Mouse (Mus musculus) heart, embryonic 14.5 days (tissue): ENCODE measurements around the gene Hnrnpr. TPM values are rescaled to one million over a fixed set of nuclear protein-coding genes. Genes with fewer than 3 reads are reported as not detected.
A peak's percentile ranks its signal among the peaks of the same experiment; 100 is the strongest.

ENCODE experiments used
- ATAC-seq: fragments of 200-750 bp; cut with Nextera tagmentation; 2 replicates; pipeline ENCODE4 v1.8.0; 2017; ENCODE audit warnings: low read depth, moderate TSS enrichment; ENCODE audit not compliant: insufficient number of reproducible peaks, insufficient read depth, low FRiP score
- H3K27ac ChIP-seq, 2 experiments: fragments of 200-500 bp in 1 of 2; fragments of 300-500 bp in 1 of 2; sonication (generic) in 1 of 2; replicated peaks in 1 of 2; 2 replicates each; pipeline ENCODE4 v1.5.1; 2012 to 2014; ENCODE audit warnings: low read depth in 2 of 2, low read length in 2 of 2, control low read depth in 1 of 2, mild to moderate bottlenecking in 1 of 2, mixed read lengths in 1 of 2; ENCODE audit not compliant: control insufficient read depth in 1 of 2, insufficient read depth in 1 of 2
- H3K27me3 ChIP-seq: fragments of 300-500 bp; sonication (generic); 2 replicates; pipeline ENCODE4 v1.6.1; 2014; ENCODE audit warnings: mild to moderate bottlenecking, low read length, control low read depth; ENCODE audit not compliant: control insufficient read depth, insufficient read depth
- H3K36me3 ChIP-seq: fragments of 300-500 bp; sonication (generic); 2 replicates; pipeline ENCODE4 v1.6.1; 2014; ENCODE audit warnings: mild to moderate bottlenecking, control low read depth, low read length, mixed read lengths; ENCODE audit not compliant: control insufficient read depth, insufficient read depth
- H3K4me1 ChIP-seq, 2 experiments: fragments of 200-500 bp in 1 of 2; fragments of 300-500 bp in 1 of 2; sonication (generic) in 1 of 2; 2 replicates each; pipeline ENCODE4 v1.6.1; 2012 to 2014; ENCODE audit warnings: low read length in 2 of 2, control low read depth in 1 of 2, mixed read lengths in 1 of 2; ENCODE audit not compliant: control insufficient read depth in 2 of 2, insufficient read depth in 2 of 2
- H3K4me2 ChIP-seq: fragments of 300-500 bp; sonication (generic); 2 replicates; pipeline ENCODE4 v1.6.1; 2014; ENCODE audit warnings: mild to moderate bottlenecking, low read length
- H3K4me3 ChIP-seq, 2 experiments: fragments of 200-500 bp in 1 of 2; fragments of 300-500 bp in 1 of 2; sonication (generic) in 1 of 2; 2 replicates each; pipeline ENCODE4 v1.5.1; 2012 to 2014; ENCODE audit warnings: low read length in 2 of 2, mild to moderate bottlenecking in 2 of 2, control low read depth in 1 of 2, low read depth in 1 of 2, moderate library complexity in 1 of 2; ENCODE audit not compliant: control insufficient read depth in 1 of 2, insufficient read depth in 1 of 2
- H3K9ac ChIP-seq: fragments of 300-500 bp; sonication (generic); 2 replicates; pipeline ENCODE4 v1.6.1; 2014; ENCODE audit warnings: mild to moderate bottlenecking, low read length
- H3K9me3 ChIP-seq: fragments of 300-500 bp; sonication (generic); 2 replicates; pipeline ENCODE4 v1.6.1; 2016; ENCODE audit warnings: low read length, control low read depth; ENCODE audit not compliant: control insufficient read depth
- WGBS: fragments of 180-500 bp; shearing (Covaris S2); extraction: QIAGEN DNeasy Blood & Tissue Kit; methylation state at CpG from one replicate; pipeline ENCODE4 v1.1.7; 2014; 5-methylcytosine and 5-hydroxymethylcytosine counted together
- polyA plus RNA-seq: library from polyadenylated mRNA; unstranded; fragments of >200 nt; fragmentation: Nextera tagmentation; extraction: Ambion mirVana; gene quantifications from 2 replicates; pipeline ENCODE4 v1.2.1, GENCODE M21; 2014

Hnrnpr gene
- polyA plus RNA-seq, 1 experiment from 2014 or later, result 88.8 TPM

DNA sequence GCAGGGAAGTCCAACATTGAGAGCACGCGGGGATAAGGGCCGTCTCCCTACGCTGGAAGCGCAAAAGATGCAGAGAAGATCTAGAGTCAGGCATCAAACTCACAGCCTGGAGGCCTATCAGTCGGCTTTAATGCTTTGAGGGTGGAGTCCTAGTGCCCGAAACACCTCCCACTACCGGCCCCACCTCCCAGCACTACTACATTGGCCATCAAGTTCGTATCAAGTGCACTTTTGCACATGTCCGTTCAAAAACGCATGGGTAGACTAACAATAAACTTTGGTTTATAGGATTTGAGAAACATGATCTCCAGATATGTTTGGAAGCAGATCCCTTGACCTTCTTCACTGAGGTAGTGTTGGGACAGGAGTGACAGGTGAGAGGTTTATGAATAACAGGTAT is 962 bp upstream of the Hnrnpr start:
- Histone ChIP-seq H3K9ac (peak overlapping the region; percentile 83), H3K9me3 (no peaks in the 10 kb centered on the region), H3K27ac (peak overlapping the region; percentile 81 to 93), H3K4me2 (peak overlapping the region; percentile 92), H3K27me3 (no peaks in the 10 kb centered on the region), H3K4me3 (peak overlapping the region; percentile 62 to 99), H3K36me3 (no peaks in the 10 kb centered on the region), H3K4me1 (peaks cover 6 to 31% of the 10 kb centered on the region in 2 experiments)
- WGBS, result 3% methylated on average over 11 of the region's 11 CpGs
- ATAC-seq, result no peak

DNA sequence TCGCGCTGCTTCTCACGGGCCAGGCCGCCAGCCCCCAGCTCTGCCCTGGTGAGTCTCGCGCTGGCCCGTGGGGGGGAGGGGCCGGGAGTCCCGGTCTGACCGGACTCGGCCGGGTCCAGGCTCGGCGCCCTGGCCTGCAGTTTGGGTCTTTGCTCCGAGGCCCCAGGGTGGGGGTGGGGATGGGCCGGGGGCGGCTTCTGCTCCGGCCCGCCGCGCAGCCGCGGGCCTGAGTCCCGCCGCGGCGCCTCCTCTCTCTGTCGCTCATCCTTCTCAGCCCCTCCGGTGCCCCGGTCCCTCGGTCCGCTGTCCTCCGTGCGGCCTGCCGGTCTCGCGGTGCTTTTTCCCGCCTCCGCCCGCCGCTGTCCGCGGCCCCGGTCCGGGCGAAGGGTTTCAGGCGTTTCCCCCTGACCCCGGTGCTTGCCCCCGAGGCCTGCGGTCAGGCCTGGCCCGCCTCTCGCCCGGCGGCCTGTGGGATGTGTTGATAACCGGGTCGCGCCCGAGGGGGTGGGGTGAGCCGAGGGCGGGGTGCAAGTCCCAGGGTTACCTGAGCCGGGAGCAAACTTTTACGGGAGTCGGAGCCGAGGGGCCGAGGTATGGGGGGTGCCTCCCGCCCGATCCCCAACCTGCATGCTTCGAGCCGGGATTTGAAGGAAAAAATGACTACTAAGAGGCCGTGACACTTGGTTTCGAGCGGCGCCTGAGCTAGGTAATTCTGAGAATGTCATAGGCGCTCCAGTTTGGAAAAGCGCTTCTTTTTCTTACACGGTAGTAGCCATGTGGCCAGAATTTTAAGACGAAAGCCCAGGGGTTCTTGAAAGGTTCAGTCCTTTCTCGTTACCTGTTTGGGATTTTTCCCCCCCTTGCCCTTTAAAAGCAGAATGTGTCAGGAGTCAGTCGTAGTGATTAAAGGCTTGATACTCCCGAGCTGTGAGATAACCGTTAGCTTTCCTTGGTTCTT is 579 bp downstream of the Hnrnpr start:
- H3K27me3 ChIP-seq, result no peaks in the 10 kb centered on the region
- peak overlapping the region; percentile 80 for H3K4me2 ChIP-seq
- peak overlapping the region; percentile 94 to 97 for H3K27ac ChIP-seq
- H3K4me1 ChIP-seq, result peaks cover 8 to 33% of the 10 kb centered on the region in 2 experiments
- peak overlapping the region; percentile 99 for H3K9ac ChIP-seq
- peaks cover 2% of the 10 kb centered on the region for H3K36me3 ChIP-seq
- peak; percentile 22; the same call in 1 of the 2 replicates for ATAC-seq
- WGBS, result under 1% methylated on average over 64 of the region's 81 CpGs
- H3K4me3 ChIP-seq, result peak overlapping the region; percentile 97 to 99
- H3K9me3 ChIP-seq, result no peaks in the 10 kb centered on the region

DNA sequence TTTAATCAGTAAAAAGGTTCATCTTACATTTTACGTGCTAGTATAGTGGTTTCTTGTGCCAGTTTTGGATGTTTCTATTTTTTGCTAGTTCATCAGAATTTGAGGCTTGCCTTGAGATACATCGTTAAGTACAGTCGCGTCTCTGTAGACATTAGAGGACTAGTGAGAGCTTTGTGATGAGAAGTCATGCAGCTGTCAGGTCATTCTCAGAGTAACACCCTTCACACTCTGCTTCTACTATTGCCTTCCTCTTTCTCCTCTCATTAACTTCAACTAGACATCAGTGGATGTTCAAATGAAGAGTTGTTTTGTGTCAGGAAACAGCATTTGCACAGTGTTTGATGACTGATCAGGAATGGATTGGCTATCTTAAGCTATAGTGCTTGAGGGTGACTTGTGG is 1.9 kb downstream of the Hnrnpr start:
- H3K27ac ChIP-seq, result no peak overlapping the region
- H3K4me3 ChIP-seq, result peak overlapping the region; percentile 6 to 99; a peak in 3 of 4 replicates
- ATAC-seq, result no peak
- WGBS, result 11% methylated on average over 4 of the region's 4 CpGs
- no peaks in the 10 kb centered on the region for H3K27me3 ChIP-seq
- no peaks in the 10 kb centered on the region for H3K9me3 ChIP-seq
- peak overlapping the region; percentile 99 for H3K9ac ChIP-seq
- H3K4me2 ChIP-seq, result peak overlapping the region; percentile 80
- peaks cover 15% of the 10 kb centered on the region for H3K36me3 ChIP-seq
- peaks cover 8 to 33% of the 10 kb centered on the region in 2 experiments for H3K4me1 ChIP-seq

DNA sequence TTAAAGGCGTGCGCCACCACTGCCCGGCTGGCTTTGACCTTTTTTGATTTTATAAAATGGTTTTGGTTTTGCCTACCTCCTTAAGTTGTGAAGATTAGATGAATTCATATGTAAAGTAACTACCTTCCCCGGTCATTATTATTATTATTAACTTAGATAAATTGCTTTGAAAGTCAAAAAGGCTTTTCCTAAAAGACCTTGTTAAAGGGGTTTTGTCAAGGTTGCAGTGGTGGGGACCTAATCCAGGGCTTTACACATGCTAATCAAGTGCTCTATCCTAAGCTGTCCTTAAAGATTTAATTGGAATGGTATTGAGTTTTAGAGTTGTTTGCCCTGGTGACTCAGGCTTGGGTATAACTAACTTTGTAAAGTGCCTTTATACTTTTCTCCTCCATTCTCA is 6.9 kb downstream of the Hnrnpr start:
- ATAC-seq, result no peak
- Histone ChIP-seq H3K4me2 (no peak overlapping the region), H3K9ac (no peak overlapping the region), H3K4me1 (peaks cover 2 to 19% of the 10 kb centered on the region in 2 experiments; a peak in 3 of 4 replicates), H3K4me3 (no peak overlapping the region), H3K36me3 (peaks cover 63% of the 10 kb centered on the region), H3K9me3 (no peaks in the 10 kb centered on the region), H3K27me3 (no peaks in the 10 kb centered on the region), H3K27ac (no peak overlapping the region)
- 92% methylated on average over 4 of the region's 4 CpGs for WGBS

DNA sequence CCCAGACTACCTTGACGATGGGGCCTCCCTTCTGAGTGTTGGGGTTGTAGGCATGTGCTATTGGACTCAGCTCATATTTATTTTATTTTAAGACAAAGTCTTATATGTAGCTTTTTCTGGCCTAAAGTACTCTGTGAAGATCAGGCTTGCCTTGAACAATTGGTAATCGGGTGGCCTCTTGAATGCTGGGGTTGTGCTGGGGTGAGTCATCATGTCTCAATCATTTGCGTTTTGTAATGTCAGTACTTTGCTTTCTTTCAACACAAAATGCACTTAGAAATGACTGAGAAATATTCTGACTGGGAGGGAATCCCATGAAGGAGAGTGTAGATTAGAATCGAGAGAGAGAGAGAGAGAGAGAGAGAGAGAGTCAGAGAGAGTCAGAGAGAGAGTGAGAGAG is 9.3 kb downstream of the Hnrnpr start:
- H3K4me1 ChIP-seq, result peaks cover 1 to 2% of the 10 kb centered on the region in 2 experiments; a peak in 1 of 4 replicates
- no peak overlapping the region for H3K4me3 ChIP-seq
- peaks cover 83% of the 10 kb centered on the region for H3K36me3 ChIP-seq
- H3K4me2 ChIP-seq, result no peak overlapping the region
- WGBS, result 67% methylated on average over 4 of the region's 4 CpGs
- ATAC-seq, result no peak
- H3K27ac ChIP-seq, result no peak overlapping the region
- H3K27me3 ChIP-seq, result no peaks in the 10 kb centered on the region
- H3K9me3 ChIP-seq, result no peaks in the 10 kb centered on the region
- no peak overlapping the region for H3K9ac ChIP-seq

DNA sequence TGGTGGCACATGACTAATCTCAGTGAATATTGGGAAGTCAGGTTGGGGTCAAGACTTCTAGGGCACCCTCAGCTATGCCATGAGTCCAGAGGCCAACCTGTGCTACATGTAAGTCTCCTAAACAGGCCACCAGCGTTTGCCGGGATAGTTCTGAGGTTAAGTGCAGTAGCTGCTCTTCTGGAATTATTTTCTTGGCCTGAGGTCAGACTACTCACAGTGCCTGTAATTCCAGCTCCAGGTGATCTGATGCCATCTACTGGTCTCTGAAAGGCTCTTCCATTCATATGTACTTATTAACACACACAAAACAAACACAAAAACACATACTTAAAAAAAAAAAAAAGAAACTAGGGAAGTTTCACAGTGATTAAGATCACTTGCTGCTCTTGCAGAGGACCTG is 13.5 kb downstream of the Hnrnpr start:
- Histone ChIP-seq H3K9ac (no peak overlapping the region), H3K27ac (no peak overlapping the region), H3K4me2 (no peak overlapping the region), H3K36me3 (peaks cover 84% of the 10 kb centered on the region), H3K4me1 (no peaks in the 10 kb centered on the region), H3K9me3 (no peaks in the 10 kb centered on the region), H3K4me3 (no peak overlapping the region), H3K27me3 (no peaks in the 10 kb centered on the region)
- 41% methylated on average over 2 of the region's 2 CpGs for WGBS
- no peak for ATAC-seq

DNA sequence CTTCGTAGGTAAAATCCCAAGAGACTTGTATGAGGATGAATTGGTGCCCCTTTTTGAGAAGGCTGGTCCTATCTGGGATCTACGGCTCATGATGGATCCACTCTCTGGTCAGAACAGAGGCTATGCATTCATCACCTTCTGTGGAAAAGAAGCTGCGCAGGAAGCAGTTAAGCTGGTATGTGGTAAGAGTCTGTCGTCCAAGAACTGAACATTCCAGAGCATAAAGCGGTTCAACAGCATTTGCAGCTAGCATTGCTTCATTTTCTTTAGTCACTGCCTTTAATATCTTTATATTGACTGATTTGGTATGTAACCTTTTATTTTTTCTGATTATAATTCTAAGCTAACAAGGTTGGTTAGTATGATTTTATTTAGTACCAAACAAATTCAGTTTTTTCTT is 16.5 kb downstream of the Hnrnpr start:
- ATAC-seq, result no peak
- Histone ChIP-seq H3K4me2 (no peak overlapping the region), H3K9ac (no peak overlapping the region), H3K27me3 (no peaks in the 10 kb centered on the region), H3K4me1 (no peaks in the 10 kb centered on the region), H3K9me3 (no peaks in the 10 kb centered on the region), H3K4me3 (no peak overlapping the region), H3K27ac (no peak overlapping the region; a peak in 1 of 4 replicates), H3K36me3 (peaks cover 83% of the 10 kb centered on the region)
- 56% methylated on average over 5 of the region's 5 CpGs for WGBS
